Mouse (Mus musculus) heart, embryonic 13.5 days (tissue): Measurements from ENCODE around the gene Tmc3. TPM values are rescaled to one million over a fixed set of nuclear protein-coding genes. Genes with fewer than 3 reads are reported as not detected.

Experiments used
- ATAC-seq: fragments of 200-750 bp; cut with Nextera tagmentation; 2 replicates; pipeline ENCODE4 v1.8.0; 2017; ENCODE audit warnings: moderate TSS enrichment; ENCODE audit not compliant: insufficient number of reproducible peaks, low FRiP score, low TSS enrichment; ENCODE audit errors: extremely low read depth
- H3K27ac ChIP-seq: fragments of 300-500 bp; sonication (generic); replicated peaks from 2 replicates; pipeline ENCODE4 v1.5.1; 2015; ENCODE audit warnings: moderate library complexity, mild to moderate bottlenecking, inconsistent platforms
- H3K27me3 ChIP-seq: fragments of 300-500 bp; sonication (generic); replicated peaks from 2 replicates; pipeline ENCODE4 v1.6.1; 2015; ENCODE audit warnings: mild to moderate bottlenecking, inconsistent platforms
- H3K36me3 ChIP-seq: fragments of 300-500 bp; sonication (generic); 2 replicates; pipeline ENCODE4 v1.6.1; 2015; ENCODE audit warnings: mild to moderate bottlenecking, inconsistent platforms
- H3K4me1 ChIP-seq: fragments of 300-500 bp; sonication (generic); 2 replicates; pipeline ENCODE4 v1.6.1; 2015; ENCODE audit warnings: inconsistent platforms
- H3K4me2 ChIP-seq: fragments of 300-500 bp; sonication (generic); 2 replicates; pipeline ENCODE4 v1.6.1; 2015; ENCODE audit warnings: inconsistent platforms, mild to moderate bottlenecking, moderate library complexity
- H3K4me3 ChIP-seq: fragments of 300-500 bp; sonication (generic); 2 replicates; pipeline ENCODE4 v1.5.1; 2015; ENCODE audit warnings: moderate library complexity, mild to moderate bottlenecking, inconsistent platforms
- H3K9ac ChIP-seq: fragments of 300-500 bp; sonication (generic); 2 replicates; pipeline ENCODE4 v1.6.1; 2015; ENCODE audit warnings: inconsistent platforms, mild to moderate bottlenecking, moderate library complexity
- H3K9me3 ChIP-seq: fragments of 300-500 bp; sonication (generic); 2 replicates; pipeline ENCODE4 v1.6.1; 2016; ENCODE audit warnings: inconsistent platforms
- WGBS: fragments of 180-500 bp; shearing (Covaris S2); methylation state at CpG from one replicate; pipeline ENCODE4 v1.1.7; 2015; ENCODE audit warnings: mixed read lengths; 5-methylcytosine and 5-hydroxymethylcytosine counted together
- polyA plus RNA-seq: library from polyadenylated mRNA; unstranded; fragments of >200 nt; fragmentation: Nextera tagmentation; extraction: Ambion mirVana; gene quantifications from 2 replicates; pipeline ENCODE4 v1.2.1, GENCODE M21; 2015

The Tmc3 gene
- polyA plus RNA-seq, 1 experiment from 2014 or later, result 0.53 TPM

DNA sequence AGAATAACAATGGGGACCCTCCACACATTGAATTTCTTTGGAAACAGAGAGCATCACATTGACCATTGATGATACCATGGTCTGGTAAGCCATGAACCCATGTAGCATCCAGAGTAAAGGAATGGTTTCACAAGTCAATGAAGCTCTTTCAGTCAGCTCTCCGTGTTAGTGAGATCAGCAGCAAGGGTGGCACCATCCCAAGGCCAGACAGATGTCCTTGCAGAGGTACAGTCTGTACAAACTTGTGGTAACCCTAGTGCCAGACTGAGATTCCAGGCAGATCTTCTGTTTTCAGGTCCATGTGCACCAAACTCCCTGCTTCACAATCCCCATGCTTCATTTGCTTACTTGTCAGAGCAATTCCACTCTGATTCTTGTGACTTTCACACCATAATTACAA lies 39.3 kb downstream of the Tmc3 start:
- no peak overlapping the region for H3K4me2 ChIP-seq
- 65% methylated on average over 1 of the region's 1 CpGs for WGBS
- no peaks in the 10 kb centered on the region for H3K9me3 ChIP-seq
- no peaks in the 10 kb centered on the region for H3K27me3 ChIP-seq
- H3K27ac ChIP-seq, result no peak overlapping the region
- no peak overlapping the region for H3K4me3 ChIP-seq
- no peak overlapping the region for H3K9ac ChIP-seq
- H3K36me3 ChIP-seq, result no peaks in the 10 kb centered on the region
- H3K4me1 ChIP-seq, result peaks cover 7% of the 10 kb centered on the region; the same call in 1 of the 2 replicates
- no peak for ATAC-seq

DNA sequence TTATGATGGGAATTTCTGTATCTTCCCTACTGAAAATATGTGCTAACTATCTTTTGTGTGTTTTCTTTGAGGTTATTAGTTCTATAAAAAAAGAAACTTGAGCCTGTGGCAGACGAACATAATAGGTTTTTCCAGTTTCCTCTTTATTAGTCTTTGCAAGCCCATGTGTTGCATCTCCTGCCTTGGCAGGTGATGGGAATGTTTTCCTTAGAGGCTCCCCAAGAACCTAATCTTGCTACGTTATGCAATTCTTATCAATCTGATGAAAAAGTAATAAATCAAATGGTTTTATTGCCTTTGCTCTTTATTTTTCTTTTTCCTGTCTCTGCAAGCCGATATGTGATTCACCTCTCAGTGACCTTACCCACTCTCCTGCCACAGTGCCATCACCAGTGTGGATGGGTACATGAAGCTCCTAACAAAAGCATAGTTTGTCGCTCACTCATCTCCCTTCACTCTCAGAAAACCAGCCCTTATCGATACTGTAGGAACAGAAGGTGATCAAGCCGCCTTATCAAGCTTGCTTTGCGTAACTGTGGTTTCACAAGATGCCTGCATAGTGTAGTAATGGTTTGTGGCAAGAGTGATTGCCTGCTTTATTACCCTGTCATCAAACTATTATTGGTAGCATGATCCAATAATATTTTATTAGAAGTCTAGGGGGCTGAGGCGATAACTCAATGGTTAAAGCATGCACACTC lies 42.0 kb downstream of the Tmc3 start:
- 69% methylated on average over 8 of the region's 8 CpGs for whole genome bisulfite sequencing
- no peak overlapping the region for H3K4me2 ChIP-seq
- no peaks in the 10 kb centered on the region for H3K27me3 ChIP-seq
- no peak for ATAC-seq
- no peaks in the 10 kb centered on the region for H3K36me3 ChIP-seq
- H3K4me3 ChIP-seq, result no peak overlapping the region
- no peak overlapping the region for H3K9ac ChIP-seq
- H3K27ac ChIP-seq, result no peak overlapping the region
- H3K4me1 ChIP-seq, result peaks cover 12% of the 10 kb centered on the region
- H3K9me3 ChIP-seq, result no peaks in the 10 kb centered on the region

DNA sequence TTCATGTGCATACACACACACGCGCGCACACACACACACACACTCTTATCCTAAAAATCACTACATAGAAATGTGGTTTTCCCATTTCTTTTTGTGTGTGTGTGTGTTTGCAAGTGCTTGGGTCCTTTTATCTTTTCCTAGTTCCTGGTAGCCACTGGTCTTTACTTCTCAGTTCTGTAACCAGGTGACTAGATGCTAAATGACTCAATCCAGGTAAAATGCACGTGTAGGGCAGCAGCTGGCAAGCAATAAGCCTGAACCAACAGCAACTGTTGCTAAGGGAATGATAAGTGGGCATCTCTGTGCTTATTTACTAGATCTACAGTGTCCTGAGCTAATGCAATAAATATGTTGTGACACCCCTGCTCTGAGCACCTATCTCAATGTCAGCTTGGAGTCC lies 42.6 kb downstream of the Tmc3 start:
- Histone ChIP-seq H3K4me1 (peaks cover 7% of the 10 kb centered on the region), H3K9me3 (no peaks in the 10 kb centered on the region)
- WGBS, result 84% methylated on average over 4 of the region's 4 CpGs

DNA sequence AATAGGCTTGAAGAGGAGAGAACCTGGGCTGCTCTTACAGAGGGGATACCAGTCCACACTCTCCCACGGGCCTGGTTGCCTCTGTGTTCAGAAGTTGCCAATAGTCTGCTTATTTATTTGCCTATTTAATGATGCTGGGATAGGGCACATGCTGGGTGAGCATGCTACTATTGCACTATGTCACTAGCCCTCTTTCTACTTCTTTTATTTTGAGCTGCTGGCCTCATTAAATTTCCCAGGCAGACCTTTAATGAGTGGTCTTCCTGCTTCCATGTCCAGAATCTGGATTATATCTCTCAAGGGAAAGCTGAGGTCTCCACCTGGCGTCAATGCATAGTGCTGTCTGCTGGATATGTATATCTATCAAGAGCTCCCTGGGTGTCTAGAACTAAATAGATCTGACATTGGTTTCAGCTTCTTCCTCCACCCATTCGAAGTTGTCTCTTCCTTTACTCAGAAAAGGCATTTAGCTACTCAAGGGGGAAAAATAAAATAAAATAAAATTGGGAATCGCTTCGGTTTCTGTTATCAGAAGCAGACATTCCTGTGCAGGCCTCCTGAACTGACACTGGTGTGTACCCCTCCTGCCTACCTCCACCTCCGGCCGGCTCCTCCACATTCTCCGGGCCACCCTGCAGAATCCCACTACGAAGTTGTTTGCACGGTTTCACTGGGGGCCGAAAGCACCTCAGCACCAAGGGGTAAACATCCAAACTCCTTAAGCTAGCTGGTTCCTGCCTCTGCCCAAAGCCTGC lies 46.5 kb downstream of the Tmc3 start:
- peak; percentile 10; the same call in 1 of the 2 replicates for ATAC-seq
- H3K36me3 ChIP-seq, result peaks cover 22% of the 10 kb centered on the region
- WGBS, result 7% methylated on average over 11 of the region's 11 CpGs

More for the DNA sequence above, 42.6 kb downstream of the Tmc3 start:
- no peaks in the 10 kb centered on the region for H3K36me3 ChIP-seq
- no peak overlapping the region for H3K4me3 ChIP-seq
- no peak for ATAC-seq
- no peak overlapping the region for H3K9ac ChIP-seq
- no peaks in the 10 kb centered on the region for H3K27me3 ChIP-seq
- no peak overlapping the region for H3K27ac ChIP-seq
- H3K4me2 ChIP-seq, result no peak overlapping the region

DNA sequence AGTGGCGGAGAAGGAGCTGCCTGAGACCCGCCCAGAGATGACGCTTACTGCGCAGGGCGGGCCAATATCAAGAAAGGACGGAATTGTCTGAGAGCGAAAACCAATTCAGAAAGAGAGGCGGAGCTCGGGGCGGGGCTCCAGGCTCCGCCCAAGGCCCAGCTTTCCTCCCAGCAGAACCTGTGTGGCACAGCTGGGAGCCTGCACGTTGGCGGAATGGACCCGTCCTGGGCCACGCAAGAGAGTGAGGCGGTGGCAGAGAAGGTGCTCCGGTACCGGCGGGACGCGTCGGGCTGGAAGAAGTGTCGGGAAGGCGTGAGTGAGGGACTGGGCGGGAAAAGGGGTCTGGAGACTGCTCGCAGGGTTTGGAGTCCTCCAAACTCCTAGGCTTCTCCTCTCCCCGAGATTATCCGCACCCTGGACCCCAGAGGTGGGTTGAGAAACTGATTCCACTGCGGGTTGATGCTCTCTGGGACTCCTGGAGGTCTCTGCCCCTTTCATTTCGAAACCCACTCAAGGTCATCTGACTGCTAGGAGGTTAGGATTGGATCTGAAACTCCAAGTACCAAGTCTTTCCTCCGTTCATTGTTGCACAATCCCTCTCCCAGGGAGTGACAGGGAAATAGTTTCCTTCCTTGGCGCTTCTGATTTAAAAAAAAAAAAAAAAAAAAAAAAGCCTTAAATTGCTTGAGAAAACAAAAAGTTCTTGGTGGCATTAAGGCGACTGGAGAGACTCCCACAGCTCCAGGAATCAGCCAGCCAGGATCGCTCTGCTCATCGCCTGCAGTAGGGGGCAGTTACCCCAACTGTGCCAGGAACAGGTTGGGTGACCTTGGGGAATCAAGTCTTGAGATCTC lies 47.3 kb downstream of the Tmc3 start, which contains the start of gene Stard5:
Stard5 (plus strand) TSS at position 132 of the 854 bp plus-strand sequence.
- peak within 1 kb of the TSS; percentile 80 for H3K4me2 ChIP-seq
- ATAC-seq, result peak; percentile 92
- under 1% methylated on average over 35 of the region's 35 CpGs for WGBS
- peak within 1 kb of the TSS; percentile 70 for H3K27ac ChIP-seq
- H3K9me3 ChIP-seq, result no peaks in the 10 kb centered on the region
- peak within 1 kb of the TSS; percentile 94 for H3K9ac ChIP-seq
- H3K36me3 ChIP-seq, result peaks cover 30% of the 10 kb centered on the region
- H3K4me3 ChIP-seq, result peak within 1 kb of the TSS; percentile 78
- peaks cover 28% of the 10 kb centered on the region for H3K4me1 ChIP-seq
- no peaks in the 10 kb centered on the region for H3K27me3 ChIP-seq

More for the DNA sequence above, 46.5 kb downstream of the Tmc3 start:
- Histone ChIP-seq H3K9ac (peak overlapping the region; percentile 83), H3K9me3 (no peaks in the 10 kb centered on the region), H3K27ac (peak overlapping the region; percentile 70), H3K4me1 (peaks cover 28% of the 10 kb centered on the region), H3K4me3 (peak overlapping the region; percentile 78), H3K4me2 (peak overlapping the region; percentile 80), H3K27me3 (no peaks in the 10 kb centered on the region)

DNA sequence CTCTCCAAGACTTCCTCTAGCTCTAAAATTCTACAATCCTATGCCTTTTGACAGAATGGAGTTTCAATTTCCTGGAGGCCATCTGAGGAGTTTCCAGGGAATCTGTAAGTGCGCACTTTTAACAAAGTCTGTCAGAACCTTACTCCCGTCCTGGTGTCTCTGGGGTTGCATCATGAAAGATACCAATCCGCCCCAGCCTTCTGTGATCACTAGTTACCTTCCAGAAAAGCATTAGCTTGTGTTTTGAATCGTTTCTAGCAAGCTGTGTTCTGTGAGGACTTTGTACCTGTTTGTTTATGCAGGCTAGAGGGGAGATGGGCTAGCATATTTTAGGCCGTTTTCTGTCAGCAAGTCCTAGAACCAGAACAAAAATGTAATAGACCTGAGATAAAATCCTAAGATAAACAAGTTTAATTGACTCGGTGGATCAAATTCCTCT lies 48.0 kb downstream of the Tmc3 start:
- WGBS, result 27% methylated on average over 6 of the region's 6 CpGs
- Histone ChIP-seq H3K4me3 (peak overlapping the region; percentile 78), H3K4me2 (peak overlapping the region; percentile 80), H3K9ac (peak overlapping the region; percentile 94), H3K36me3 (peaks cover 37% of the 10 kb centered on the region), H3K27ac (peak overlapping the region; percentile 69), H3K9me3 (no peaks in the 10 kb centered on the region), H3K27me3 (no peaks in the 10 kb centered on the region), H3K4me1 (peaks cover 28% of the 10 kb centered on the region)
- ATAC-seq, result no peak

DNA sequence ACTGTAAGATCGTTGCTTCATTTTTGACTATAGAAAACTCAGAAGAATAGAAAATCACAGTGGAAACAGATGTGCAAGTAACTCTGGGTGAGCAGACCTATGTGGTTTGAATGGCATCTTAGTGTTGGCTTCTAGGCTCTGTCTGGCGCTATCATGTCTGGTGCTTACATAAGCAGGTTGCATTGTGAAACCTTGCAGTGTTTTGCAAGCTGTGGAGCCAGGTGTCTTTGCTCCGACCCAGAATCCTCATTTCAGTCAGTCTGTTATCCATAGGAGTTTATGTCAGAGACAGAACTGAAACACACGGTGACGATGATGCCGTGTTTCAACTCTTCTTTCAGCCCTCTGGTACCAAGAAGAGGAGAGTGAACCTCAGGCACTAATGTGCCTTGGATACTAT lies 49.1 kb downstream of the Tmc3 start:
- 78% methylated on average over 6 of the region's 6 CpGs for WGBS
- Histone ChIP-seq H3K27ac (no peak overlapping the region), H3K4me3 (no peak overlapping the region), H3K4me1 (peaks cover 28% of the 10 kb centered on the region), H3K9ac (no peak overlapping the region), H3K36me3 (peaks cover 48% of the 10 kb centered on the region), H3K27me3 (no peaks in the 10 kb centered on the region), H3K9me3 (no peaks in the 10 kb centered on the region), H3K4me2 (peak overlapping the region; percentile 80)
- ATAC-seq, result no peak

DNA sequence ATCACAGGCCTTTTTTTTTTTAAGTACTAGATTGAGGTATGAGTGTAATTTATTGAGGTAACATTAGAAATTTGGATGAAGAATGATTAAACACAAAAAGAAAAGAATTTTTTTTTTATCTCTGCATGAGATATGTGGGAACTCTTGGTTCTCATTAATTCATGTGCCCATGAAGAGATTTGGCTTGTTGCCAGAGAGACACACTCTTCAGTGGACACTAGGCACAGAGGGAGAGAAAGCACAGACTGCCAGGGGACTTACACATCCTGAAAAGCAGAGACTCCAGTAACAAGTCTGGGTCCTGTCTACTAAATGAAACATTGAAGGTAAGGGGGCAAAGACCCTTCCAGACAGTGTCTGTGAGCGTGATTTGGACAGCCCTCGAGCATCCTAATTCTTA lies 51.0 kb downstream of the Tmc3 start:
- Histone ChIP-seq H3K27ac (no peak overlapping the region), H3K27me3 (no peaks in the 10 kb centered on the region), H3K4me3 (no peak overlapping the region), H3K4me2 (no peak overlapping the region), H3K9ac (no peak overlapping the region), H3K9me3 (no peaks in the 10 kb centered on the region), H3K4me1 (peaks cover 45% of the 10 kb centered on the region), H3K36me3 (peaks cover 67% of the 10 kb centered on the region)
- no peak for ATAC-seq
- WGBS, result 79% methylated on average over 2 of the region's 2 CpGs

DNA sequence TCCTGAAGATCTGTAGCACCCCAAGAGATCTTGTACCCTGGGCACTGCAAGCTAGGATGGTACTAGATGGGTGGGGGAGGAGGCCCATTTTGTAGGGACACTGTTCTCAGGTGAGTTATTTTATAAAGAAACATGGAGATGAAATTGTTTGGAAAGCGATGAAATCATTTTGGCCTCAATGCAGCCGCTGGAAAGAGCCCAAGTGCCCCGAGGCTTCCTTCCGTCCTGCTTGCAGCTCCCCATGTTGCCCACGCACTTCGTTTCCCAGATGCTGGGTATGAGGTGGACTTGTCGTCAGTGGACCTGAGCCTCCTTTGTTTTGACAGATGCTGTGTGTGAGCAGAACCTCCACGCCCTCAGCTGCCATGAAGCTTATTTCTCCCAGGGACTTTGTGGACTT lies 51.7 kb downstream of the Tmc3 start:
- H3K4me2 ChIP-seq, result no peak overlapping the region
- no peak overlapping the region for H3K9ac ChIP-seq
- WGBS, result 88% methylated on average over 8 of the region's 8 CpGs
- no peak overlapping the region for H3K4me3 ChIP-seq
- H3K36me3 ChIP-seq, result peaks cover 74% of the 10 kb centered on the region
- peaks cover 46% of the 10 kb centered on the region for H3K4me1 ChIP-seq
- H3K9me3 ChIP-seq, result no peaks in the 10 kb centered on the region
- H3K27ac ChIP-seq, result no peak overlapping the region
- ATAC-seq, result no peak
- no peaks in the 10 kb centered on the region for H3K27me3 ChIP-seq

DNA sequence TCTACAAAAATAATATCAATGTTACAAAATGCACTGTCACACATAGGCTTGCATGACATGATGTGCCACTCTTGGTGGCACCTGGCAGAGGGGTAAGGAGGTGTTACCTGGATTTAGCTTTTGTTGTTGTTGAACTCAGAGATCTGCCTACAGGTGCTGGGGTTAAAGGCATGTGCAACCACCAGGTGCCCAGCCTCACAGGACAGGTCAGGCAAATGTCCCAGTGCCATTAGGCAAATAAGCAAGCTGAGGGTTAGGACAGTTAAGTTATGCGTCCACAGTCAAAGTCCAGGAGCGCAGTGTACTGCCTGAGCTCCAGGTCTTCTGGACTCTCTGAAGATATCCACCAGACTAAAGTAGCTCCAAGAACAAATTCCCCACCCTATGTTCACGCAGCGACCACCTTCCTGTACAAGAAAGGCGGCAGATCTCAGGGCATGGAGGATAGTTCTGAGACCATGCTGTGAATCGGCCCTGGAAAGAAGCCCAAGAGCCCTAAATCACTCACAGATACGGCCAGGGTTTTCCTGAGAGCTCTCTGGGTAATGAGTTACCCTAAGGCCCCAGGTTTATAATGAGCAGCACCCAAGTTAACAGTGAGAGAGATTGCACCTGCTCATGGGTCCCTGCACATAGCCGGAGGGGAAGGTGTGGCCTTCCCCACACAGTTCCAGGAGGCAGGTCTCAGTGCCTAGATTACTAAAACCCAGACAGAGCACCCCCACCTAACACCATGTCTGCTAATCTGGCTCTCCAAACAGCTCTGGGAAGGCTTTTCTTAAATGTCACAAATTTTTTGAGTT lies 53.3 kb downstream of the Tmc3 start:
- no peak overlapping the region for H3K9ac ChIP-seq
- peaks cover 55% of the 10 kb centered on the region for H3K4me1 ChIP-seq
- WGBS, result 84% methylated on average over 8 of the region's 8 CpGs
- H3K4me2 ChIP-seq, result no peak overlapping the region
- H3K27me3 ChIP-seq, result no peaks in the 10 kb centered on the region
- H3K36me3 ChIP-seq, result peaks cover 88% of the 10 kb centered on the region
- no peak overlapping the region for H3K27ac ChIP-seq
- no peak for ATAC-seq
- H3K4me3 ChIP-seq, result no peak overlapping the region
- no peaks in the 10 kb centered on the region for H3K9me3 ChIP-seq
